Mouse (Mus musculus) central nervous system, embryonic 14 days (tissue): Measurements from ENCODE around the gene Zfp169. TPM values are rescaled to one million over a fixed set of nuclear protein-coding genes. Genes with fewer than 3 reads are reported as not detected.

Experiments
- polyA plus RNA-seq: library from polyadenylated mRNA; depleted of rRNA; stranded (reverse); fragments of >200 nt; gene quantifications from 2 replicates; pipeline ENCODE4 v1.2.3, GENCODE M21; 2012; rRNA removed

Gene Zfp169
- 9.9 and 10.8 TPM in 2 replicates for polyA plus RNA-seq

GRCm38 (mm10) chr13:48513003-48513929 is at the start of gene Zfp169, which contains the start of gene A830005F24Rik:
Zfp169 (minus strand) TSS chr13:48513451.
A830005F24Rik (plus strand) TSS chr13:48513570.

Other genes with a start within 250 kb of the Zfp169 start
- 1.4 TPM in 2 replicates for gene A830005F24Rik, start 119 bp upstream of the Zfp169 start, polyA plus RNA-seq
- gene Ptpdc1, start 112.2 kb upstream of the Zfp169 start, polyA plus RNA-seq = 14.2 and 16.6 TPM in 2 replicates
- gene Barx1, start 149.5 kb upstream of the Zfp169 start, polyA plus RNA-seq = 0.16 and 16.6 TPM in 2 replicates